Mouse (Mus musculus) heart, embryonic 10.5 days (tissue): ENCODE measurements at regions not wholly inside any gene's neighbourhood (a gene's known extent, or its start where the extent isn't known, plus 50 kb on each side); places are given as distances from the start of the nearest gene placed in this dataset.

ENCODE experiments used
- DNase-seq: peaks from one replicate; pipeline ENCODE4 v3.0.0-alpha.2; 2017; ENCODE audit warnings: low spot score
- H3K27ac ChIP-seq: fragments of 300-500 bp; sonication (generic); 2 replicates; pipeline ENCODE4 v1.5.1; 2016; ENCODE audit warnings: mild to moderate bottlenecking
- H3K27me3 ChIP-seq: fragments of 300-500 bp; sonication (generic); 2 replicates; pipeline ENCODE4 v1.6.1; 2016; ENCODE audit warnings: mild to moderate bottlenecking; ENCODE audit not compliant: poor library complexity, insufficient read depth, severe bottlenecking
- H3K36me3 ChIP-seq: fragments of 300-500 bp; sonication (generic); 2 replicates; pipeline ENCODE4 v1.6.1; 2016; ENCODE audit warnings: mild to moderate bottlenecking, moderate library complexity
- H3K4me1 ChIP-seq: fragments of 300-500 bp; sonication (generic); 2 replicates; pipeline ENCODE4 v1.6.1; 2016; ENCODE audit warnings: mild to moderate bottlenecking
- H3K4me3 ChIP-seq: fragments of 300-500 bp; sonication (generic); 2 replicates; pipeline ENCODE4 v1.5.1; 2016; ENCODE audit warnings: mild to moderate bottlenecking, moderate library complexity
- H3K9me3 ChIP-seq: fragments of 300-500 bp; sonication (generic); 2 replicates; pipeline ENCODE4 v1.6.1; 2016; ENCODE audit warnings: mild to moderate bottlenecking, moderate library complexity
- WGBS: fragments of 180-500 bp; shearing (Covaris S2); methylation state at CpG from one replicate; pipeline ENCODE4 v1.1.7; 2016; 5-methylcytosine and 5-hydroxymethylcytosine counted together

DNA sequence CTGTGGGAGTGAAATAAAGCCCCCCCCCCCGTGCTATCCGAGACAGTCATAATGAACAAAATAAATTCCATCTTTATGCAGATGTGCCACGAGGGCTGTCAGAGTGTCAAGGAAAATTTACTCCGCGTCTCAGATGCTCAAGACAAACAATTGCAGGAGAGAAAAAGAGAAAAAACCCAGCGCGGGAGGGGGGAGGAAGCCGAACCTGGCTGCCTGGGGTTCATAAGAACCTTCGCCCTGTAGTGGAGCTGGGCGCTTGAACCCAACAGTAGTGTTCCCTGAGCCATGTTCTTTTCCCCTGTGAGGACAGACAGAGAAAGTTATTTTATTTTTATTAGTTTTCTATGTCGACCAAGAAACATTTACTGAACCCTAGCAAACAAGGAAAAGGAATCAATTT, 324.1 kb downstream of the Cd83 start:
- no peaks in the 10 kb centered on the region; the same call in 1 of the 2 replicates for H3K27me3 ChIP-seq
- 82% methylated on average over 11 of the region's 11 CpGs for WGBS
- DNase-seq = peak; percentile 51
- H3K4me1 ChIP-seq = peaks cover 8% of the 10 kb centered on the region
- H3K9me3 ChIP-seq = no peaks in the 10 kb centered on the region
- H3K27ac ChIP-seq = no peak overlapping the region
- no peak overlapping the region for H3K4me3 ChIP-seq
- H3K36me3 ChIP-seq = no peaks in the 10 kb centered on the region

DNA sequence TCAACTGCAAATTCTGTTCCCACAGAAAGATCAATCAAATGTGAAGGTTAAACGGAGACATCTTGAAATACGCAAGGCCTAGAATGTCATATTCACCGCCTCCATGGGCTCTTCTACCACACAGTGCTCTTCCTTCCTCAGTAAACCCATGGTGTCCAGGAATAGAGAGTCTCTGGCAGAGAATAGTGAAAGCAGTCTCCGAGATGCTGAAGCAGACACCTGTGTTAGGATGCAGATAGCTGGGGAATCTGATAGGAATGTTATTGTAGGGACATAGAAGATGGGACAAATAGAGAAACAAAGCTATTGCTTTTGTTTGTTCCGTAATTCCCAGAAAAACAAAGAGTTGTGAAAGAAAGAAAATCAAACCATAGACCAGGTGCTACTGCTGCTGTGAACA, 328.5 kb downstream of the Cd83 start:
- Histone ChIP-seq H3K27ac (no peak overlapping the region), H3K4me3 (no peak overlapping the region), H3K9me3 (no peaks in the 10 kb centered on the region), H3K36me3 (no peaks in the 10 kb centered on the region), H3K27me3 (no peaks in the 10 kb centered on the region), H3K4me1 (no peaks in the 10 kb centered on the region)
- DNase-seq = peak; percentile 14
- WGBS = 86% methylated on average over 5 of the region's 5 CpGs

DNA sequence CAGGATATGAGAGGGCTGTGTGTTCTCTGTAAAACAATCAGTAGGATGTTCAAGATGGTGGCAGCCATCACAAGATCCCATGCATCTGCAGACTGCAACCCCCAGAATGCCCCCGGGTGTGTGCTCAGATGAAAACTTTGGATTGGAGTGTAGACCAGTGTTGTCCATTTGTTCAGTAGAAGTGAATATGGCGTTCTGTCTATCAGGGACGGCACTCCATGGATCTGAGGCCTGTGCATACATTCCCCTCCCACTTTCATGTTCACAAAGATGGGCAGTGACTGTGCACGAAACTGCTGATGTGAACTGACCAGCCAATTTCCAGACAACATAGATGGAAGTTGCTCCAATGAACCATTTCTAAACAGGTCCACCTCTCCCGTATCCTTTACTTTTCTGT, 330.3 kb downstream of the Cd83 start:
- Histone ChIP-seq H3K4me1 (no peaks in the 10 kb centered on the region), H3K9me3 (no peaks in the 10 kb centered on the region), H3K27ac (no peak overlapping the region), H3K4me3 (no peak overlapping the region), H3K36me3 (no peaks in the 10 kb centered on the region), H3K27me3 (no peaks in the 10 kb centered on the region)
- DNase-seq = peak; percentile 63
- 89% methylated on average over 5 of the region's 5 CpGs for WGBS

DNA sequence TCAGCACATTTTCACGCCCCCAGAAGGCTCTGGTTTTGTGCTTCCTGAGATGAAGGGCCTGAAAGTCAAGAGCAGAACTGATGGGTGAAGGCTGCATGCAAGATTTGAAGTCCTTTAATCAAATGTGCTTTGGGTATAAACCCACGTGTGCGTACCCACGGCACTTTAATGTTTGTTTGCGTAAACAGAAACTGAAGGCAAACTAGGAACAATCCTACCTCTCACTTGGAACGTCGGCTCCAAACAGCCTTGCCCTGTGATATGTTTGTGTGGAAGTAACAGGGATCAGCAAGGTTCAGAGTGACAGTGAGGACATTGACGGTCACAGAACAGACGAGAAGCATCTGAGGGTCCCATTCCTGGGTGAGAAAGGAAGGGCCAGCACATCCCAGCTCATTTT, 333.3 kb downstream of the Cd83 start:
- Histone ChIP-seq H3K27me3 (no peaks in the 10 kb centered on the region), H3K9me3 (no peaks in the 10 kb centered on the region), H3K36me3 (no peaks in the 10 kb centered on the region), H3K4me3 (no peak overlapping the region), H3K27ac (no peak overlapping the region), H3K4me1 (peaks cover 8% of the 10 kb centered on the region; the same call in 1 of the 2 replicates)
- 82% methylated on average over 9 of the region's 9 CpGs for WGBS
- DNase-seq = no peak

DNA sequence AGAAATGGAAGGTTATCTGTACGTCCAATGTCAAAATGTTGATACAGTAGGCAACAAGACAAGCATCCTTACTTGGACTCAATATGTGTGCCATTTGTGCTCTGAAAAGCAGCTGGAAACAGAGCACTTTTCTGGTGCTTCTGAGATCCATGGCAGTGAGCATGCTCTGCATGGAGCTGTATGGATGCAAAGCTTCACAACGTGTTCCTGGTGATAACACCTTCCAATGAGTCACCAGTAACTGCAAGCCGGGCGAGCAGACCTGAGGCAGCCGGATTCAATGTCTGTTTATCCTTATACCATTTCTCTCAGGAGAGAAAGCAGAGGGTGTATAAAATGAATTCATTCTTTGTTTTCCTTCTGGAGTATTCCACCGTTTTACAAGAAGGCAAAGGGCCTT, 334.3 kb downstream of the Cd83 start:
- DNase-seq = no peak
- Histone ChIP-seq H3K27me3 (no peaks in the 10 kb centered on the region), H3K27ac (no peak overlapping the region), H3K4me1 (peaks cover 8% of the 10 kb centered on the region; the same call in 1 of the 2 replicates), H3K9me3 (no peaks in the 10 kb centered on the region), H3K4me3 (no peak overlapping the region), H3K36me3 (no peaks in the 10 kb centered on the region)
- WGBS = 71% methylated on average over 6 of the region's 6 CpGs

DNA sequence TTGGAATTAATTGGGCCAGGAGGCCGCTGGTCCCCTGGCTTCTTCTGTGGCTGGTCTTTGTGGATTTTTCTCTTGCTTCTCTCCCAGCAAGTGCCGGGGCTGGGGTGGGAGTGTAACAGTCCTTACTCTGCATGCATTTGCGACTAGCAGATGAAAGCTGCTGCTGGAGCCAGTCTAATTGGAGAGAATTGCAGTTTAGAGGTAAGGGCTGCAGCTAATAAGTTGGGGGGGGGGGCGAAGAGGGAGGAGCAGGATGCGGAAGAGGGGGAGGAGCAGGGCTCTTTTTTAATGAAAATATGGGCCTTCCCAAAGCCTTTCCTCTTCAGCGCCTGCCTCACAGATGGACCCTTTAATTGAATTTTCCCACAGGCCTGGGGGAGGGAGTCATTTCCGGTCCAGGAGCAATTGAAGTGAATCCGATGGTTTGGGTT, 336.7 kb downstream of the Cd83 start:
- no peak overlapping the region for H3K4me3 ChIP-seq
- H3K4me1 ChIP-seq = peaks cover 12% of the 10 kb centered on the region
- H3K27ac ChIP-seq = no peak overlapping the region
- H3K9me3 ChIP-seq = no peaks in the 10 kb centered on the region
- no peaks in the 10 kb centered on the region for H3K36me3 ChIP-seq
- DNase-seq = no peak
- WGBS = 49% methylated on average over 7 of the region's 8 CpGs
- H3K27me3 ChIP-seq = no peaks in the 10 kb centered on the region

DNA sequence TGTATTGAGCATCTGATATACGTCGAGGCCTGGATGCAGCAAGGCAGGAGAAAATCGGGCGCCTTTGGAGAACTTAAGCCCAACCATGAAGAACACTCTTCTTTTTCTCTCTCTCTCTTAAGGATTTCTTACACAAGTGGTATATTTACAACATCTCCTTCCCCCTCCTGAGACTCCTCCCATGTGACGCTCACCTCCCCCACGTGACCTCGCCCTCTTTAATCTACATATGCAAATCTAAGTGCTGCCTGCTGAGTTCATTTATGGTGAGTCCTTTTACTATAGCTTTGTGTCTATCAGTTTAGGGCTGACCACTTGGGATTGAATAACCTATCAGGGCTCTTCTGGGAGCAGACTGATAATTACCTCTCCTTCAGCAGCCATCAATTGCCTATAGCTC, 337.4 kb downstream of the Cd83 start:
- Histone ChIP-seq H3K4me1 (peaks cover 19% of the 10 kb centered on the region), H3K27me3 (no peaks in the 10 kb centered on the region), H3K27ac (no peak overlapping the region), H3K9me3 (no peaks in the 10 kb centered on the region), H3K4me3 (no peak overlapping the region), H3K36me3 (no peaks in the 10 kb centered on the region)
- DNase-seq = no peak
- 69% methylated on average over 7 of the region's 7 CpGs for WGBS

DNA sequence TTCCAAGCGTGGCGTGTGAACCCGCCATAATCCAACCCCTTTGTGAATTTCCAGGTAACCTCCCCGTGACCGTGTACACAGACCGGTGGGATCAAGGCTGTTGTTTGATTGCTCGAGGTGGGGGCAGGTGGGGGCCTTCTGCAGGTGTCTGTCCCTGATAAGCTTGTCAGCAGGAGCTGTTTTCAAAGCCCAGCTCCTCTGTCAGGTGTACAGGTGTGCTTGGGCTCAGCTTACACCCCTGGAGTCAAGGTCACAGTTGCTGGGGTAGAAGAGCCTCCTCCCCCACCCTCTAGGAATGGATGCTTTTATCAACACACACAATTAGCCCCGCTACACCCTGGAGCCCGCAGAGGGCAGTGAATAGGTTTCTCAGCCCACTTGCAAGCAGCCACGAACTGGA, 341.6 kb downstream of the Cd83 start:
- Histone ChIP-seq H3K4me1 (peaks cover 21% of the 10 kb centered on the region), H3K9me3 (no peaks in the 10 kb centered on the region), H3K36me3 (no peaks in the 10 kb centered on the region), H3K27me3 (no peaks in the 10 kb centered on the region), H3K4me3 (no peak overlapping the region), H3K27ac (peak overlapping the region; percentile 47; the same call in 1 of the 2 replicates)
- whole genome bisulfite sequencing = 30% methylated on average over 10 of the region's 10 CpGs
- no peak for DNase-seq

DNA sequence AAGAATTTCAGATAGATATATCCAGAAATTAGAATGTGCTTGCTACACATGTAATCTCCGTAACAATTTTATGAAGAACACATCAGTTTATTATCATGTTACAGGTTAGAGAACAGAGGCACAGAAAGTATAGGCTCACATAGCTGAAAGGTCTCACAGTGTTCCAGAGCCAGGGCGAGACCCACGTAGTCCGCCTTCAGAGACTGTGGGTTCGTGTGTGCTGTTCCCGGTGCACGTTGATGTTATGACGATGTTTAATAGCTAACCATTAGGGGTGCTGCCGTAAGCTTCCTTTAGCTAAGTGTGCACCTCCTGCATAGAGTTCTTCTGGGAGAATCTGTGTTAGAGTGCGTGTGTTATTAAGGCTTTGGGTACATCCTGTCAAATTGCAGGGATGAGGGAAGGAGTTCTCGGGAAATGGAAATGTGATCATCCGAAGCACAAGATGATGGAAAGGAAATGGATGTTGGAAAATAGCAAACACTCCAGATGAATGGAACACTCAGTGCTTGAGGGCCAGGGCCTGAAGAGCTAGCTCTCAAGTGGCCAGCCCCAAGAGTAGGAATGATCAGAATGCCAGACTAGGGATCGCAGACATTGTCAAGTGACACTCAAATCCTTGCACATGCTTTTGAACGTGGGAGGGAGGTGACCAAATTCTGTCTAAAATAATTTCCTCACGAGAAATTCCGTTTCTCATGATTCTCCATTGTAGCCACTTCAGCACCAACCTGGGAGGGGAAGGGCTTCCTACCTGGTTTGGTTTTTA, 344.1 kb downstream of the Cd83 start:
- no peak for DNase-seq
- no peak overlapping the region for H3K4me3 ChIP-seq
- H3K27me3 ChIP-seq = no peaks in the 10 kb centered on the region
- H3K36me3 ChIP-seq = no peaks in the 10 kb centered on the region
- no peaks in the 10 kb centered on the region for H3K9me3 ChIP-seq
- peaks cover 32% of the 10 kb centered on the region for H3K4me1 ChIP-seq
- 74% methylated on average over 16 of the region's 16 CpGs for WGBS
- H3K27ac ChIP-seq = no peak overlapping the region

DNA sequence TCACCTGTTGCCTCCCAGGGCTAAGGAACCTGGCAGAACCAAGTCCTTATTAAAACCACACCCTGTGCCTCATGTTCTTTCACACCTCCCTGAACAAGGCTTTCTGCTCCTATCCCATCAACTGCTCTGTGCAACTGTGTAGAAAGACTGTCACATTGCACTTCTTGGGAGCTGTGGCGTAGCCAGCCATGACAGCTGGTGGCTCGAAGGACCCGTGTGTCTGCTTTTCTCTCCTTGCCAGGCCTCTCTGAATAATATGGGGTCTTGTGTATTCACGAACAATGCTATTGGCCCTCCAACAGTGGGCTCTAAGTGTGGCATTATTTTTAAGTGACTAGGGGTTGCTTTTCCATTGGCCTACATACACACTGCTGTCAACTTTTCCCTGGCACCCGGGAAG, 347.3 kb downstream of the Cd83 start:
- no peak overlapping the region for H3K4me3 ChIP-seq
- DNase-seq = no peak
- H3K27me3 ChIP-seq = no peaks in the 10 kb centered on the region
- H3K27ac ChIP-seq = no peak overlapping the region
- WGBS = 74% methylated on average over 5 of the region's 5 CpGs
- no peaks in the 10 kb centered on the region for H3K9me3 ChIP-seq
- H3K4me1 ChIP-seq = peaks cover 25% of the 10 kb centered on the region
- H3K36me3 ChIP-seq = no peaks in the 10 kb centered on the region

DNA sequence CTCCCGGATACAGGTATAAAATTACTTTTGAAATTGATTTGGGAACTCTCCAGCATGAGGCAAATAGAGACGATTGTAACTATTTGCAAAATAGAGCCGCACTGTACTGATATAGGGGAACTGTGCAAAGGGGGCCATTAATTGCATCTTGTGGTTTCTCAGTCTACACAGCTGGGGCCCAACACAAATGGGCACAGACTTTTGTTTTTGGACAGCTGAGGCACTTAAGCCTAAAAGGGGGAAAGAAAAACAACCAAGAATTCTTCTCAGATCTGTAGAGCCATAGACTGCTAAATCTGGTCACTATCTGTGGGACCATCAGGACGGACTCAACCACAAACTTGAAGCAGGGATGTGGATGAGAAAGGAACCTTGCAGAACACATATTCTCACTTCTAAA, 347.9 kb downstream of the Cd83 start:
- no peak overlapping the region for H3K27ac ChIP-seq
- no peak for DNase-seq
- 78% methylated on average over 4 of the region's 4 CpGs for WGBS

DNA sequence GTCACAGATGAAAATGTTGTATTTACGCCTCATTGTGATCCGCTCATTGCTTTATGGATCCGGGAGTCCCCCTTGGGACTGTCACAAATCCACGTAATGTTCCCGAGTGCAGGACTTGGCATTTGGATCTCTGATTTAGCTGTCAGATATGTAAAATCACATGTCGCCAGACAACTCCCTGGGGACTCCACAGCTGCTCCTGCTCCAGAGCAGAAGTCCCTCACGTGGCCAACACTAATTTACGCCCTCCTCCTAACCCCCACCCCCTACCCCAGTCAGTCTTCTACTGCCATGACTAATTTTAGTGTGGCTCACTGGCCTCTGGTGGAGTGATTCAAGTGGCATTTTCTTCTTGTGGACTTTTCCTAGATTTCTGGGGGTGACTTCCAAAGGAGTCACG, 348.9 kb downstream of the Cd83 start:
- H3K36me3 ChIP-seq = no peaks in the 10 kb centered on the region
- H3K9me3 ChIP-seq = no peaks in the 10 kb centered on the region
- no peak overlapping the region for H3K4me3 ChIP-seq
- H3K4me1 ChIP-seq = peaks cover 25% of the 10 kb centered on the region
- H3K27me3 ChIP-seq = no peaks in the 10 kb centered on the region
- H3K27ac ChIP-seq = 0 out of 2 replicates have a peak overlapping the region, but pooled peaks have one; percentile 24
- WGBS = 56% methylated on average over 9 of the region's 9 CpGs
- no peak for DNase-seq

More for the DNA sequence above, 347.9 kb downstream of the Cd83 start:
- H3K4me1 ChIP-seq = peaks cover 25% of the 10 kb centered on the region
- no peak overlapping the region for H3K4me3 ChIP-seq
- H3K36me3 ChIP-seq = no peaks in the 10 kb centered on the region
- H3K9me3 ChIP-seq = no peaks in the 10 kb centered on the region
- no peaks in the 10 kb centered on the region for H3K27me3 ChIP-seq

DNA sequence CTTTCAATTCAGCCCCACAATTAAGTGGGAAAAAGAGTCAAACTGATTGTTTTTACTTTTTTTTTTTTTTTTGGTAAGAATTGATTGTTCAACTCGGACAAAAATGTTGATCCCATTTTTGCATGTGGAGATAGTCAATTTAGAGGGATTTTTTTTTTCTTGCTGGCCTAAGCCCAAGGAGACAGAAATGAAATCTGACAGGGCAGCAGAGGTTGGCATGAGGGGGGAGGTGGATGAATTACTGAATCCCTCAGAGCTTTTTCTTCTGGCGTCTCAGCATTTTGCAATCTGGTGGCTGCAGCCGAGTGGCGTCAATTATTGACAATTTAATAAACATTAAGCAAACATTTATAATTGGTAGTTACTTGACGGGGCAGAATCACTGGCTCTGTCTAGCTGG, 356.6 kb downstream of the Cd83 start:
- H3K4me1 ChIP-seq = no peaks in the 10 kb centered on the region
- H3K27ac ChIP-seq = no peak overlapping the region
- WGBS = 84% methylated on average over 5 of the region's 5 CpGs
- 0 out of 2 replicates have a peak, but pooled peaks cover 5% of the 10 kb centered on the region for H3K9me3 ChIP-seq
- H3K4me3 ChIP-seq = no peak overlapping the region
- no peaks in the 10 kb centered on the region for H3K27me3 ChIP-seq
- no peak for DNase-seq
- H3K36me3 ChIP-seq = no peaks in the 10 kb centered on the region

DNA sequence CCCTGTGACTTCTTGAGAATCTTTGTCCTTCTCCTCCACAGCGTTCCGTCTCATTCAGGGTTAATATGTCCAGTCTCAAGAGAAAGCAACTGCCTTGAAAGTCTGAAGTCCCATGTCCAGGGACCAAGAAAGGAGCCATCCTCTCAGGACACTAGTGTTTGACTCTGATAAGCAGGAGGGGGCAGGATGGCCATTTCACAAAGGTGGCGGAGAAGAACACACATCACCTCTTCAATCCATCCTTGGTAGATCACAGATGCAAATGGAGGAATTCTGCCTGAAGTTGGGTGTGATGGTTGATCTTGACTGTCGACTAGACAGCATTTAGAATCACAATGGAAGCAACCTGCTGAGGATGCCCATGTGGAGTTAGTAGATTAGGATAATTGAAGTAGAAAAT, 360.9 kb downstream of the Cd83 start:
- Histone ChIP-seq H3K27me3 (no peaks in the 10 kb centered on the region), H3K36me3 (no peaks in the 10 kb centered on the region), H3K4me3 (no peak overlapping the region), H3K4me1 (no peaks in the 10 kb centered on the region), H3K9me3 (0 out of 2 replicates have a peak, but pooled peaks cover 5% of the 10 kb centered on the region), H3K27ac (no peak overlapping the region)
- DNase-seq = no peak
- 87% methylated on average over 4 of the region's 4 CpGs for WGBS
